Mouse (Mus musculus) kidney, adult 2 months (tissue): ENCODE data around the gene Erc2. TPM values are rescaled to one million over a fixed set of nuclear protein-coding genes. Genes with fewer than 3 reads are reported as not detected.

Experiments used
- DNase-seq: peaks from one replicate; pipeline ENCODE4 v3.0.0; 2021
- H3K27ac ChIP-seq: fragments of 200-500 bp; 2 replicates; pipeline ENCODE4 v1.5.1; 2012; ENCODE audit warnings: low read depth, low read length, control low read depth, inconsistent platforms; ENCODE audit not compliant: insufficient read depth
- H3K27me3 ChIP-seq: fragments of 200-500 bp; replicated peaks from 2 replicates; pipeline ENCODE4 v1.6.1; 2012; ENCODE audit warnings: mild to moderate bottlenecking, moderate library complexity, low read length, inconsistent platforms; ENCODE audit not compliant: control insufficient read depth, insufficient read depth
- H3K36me3 ChIP-seq: fragments of 200-500 bp; 2 replicates; pipeline ENCODE4 v1.6.1; 2012; ENCODE audit warnings: mild to moderate bottlenecking, moderate library complexity, low read length, inconsistent platforms; ENCODE audit not compliant: control insufficient read depth, insufficient read depth
- H3K4me1 ChIP-seq: fragments of 200-500 bp; 2 replicates; pipeline ENCODE4 v1.6.1; 2011; ENCODE audit warnings: low read length; ENCODE audit not compliant: control insufficient read depth, insufficient read depth
- H3K4me3 ChIP-seq: fragments of 200-500 bp; 2 replicates; pipeline ENCODE4 v1.5.1; 2011; ENCODE audit warnings: mild to moderate bottlenecking, low read depth, low read length, control low read depth; ENCODE audit not compliant: insufficient read depth
- CTCF ChIP-seq: fragments of 200-500 bp; conservative IDR thresholded peaks from 2 replicates; pipeline ENCODE4 v1.5.1; 2011; ENCODE audit warnings: low read depth, mild to moderate bottlenecking, control low read depth, low read length, moderate library complexity, mixed read lengths; ENCODE audit not compliant: insufficient read depth, insufficient read length
- POLR2A ChIP-seq: fragments of 200-500 bp; IDR thresholded peaks from one replicate; pipeline ENCODE4 v1.6.1; 2011; ENCODE audit warnings: low read depth, low read length, control low read depth
- WGBS: fragments of 180-500 bp; shearing (Covaris S2); methylation state at CpG from one replicate; pipeline ENCODE4 v1.1.7; 2018; 5-methylcytosine and 5-hydroxymethylcytosine counted together
- polyA plus RNA-seq: library from polyadenylated mRNA; depleted of rRNA; stranded (reverse); fragments of >200 nt; gene quantifications from 2 replicates; pipeline ENCODE4 v1.2.3, GENCODE M21; 2012

Gene Erc2
- polyA plus RNA-seq, 1 experiment: 6.9 TPM

DNA sequence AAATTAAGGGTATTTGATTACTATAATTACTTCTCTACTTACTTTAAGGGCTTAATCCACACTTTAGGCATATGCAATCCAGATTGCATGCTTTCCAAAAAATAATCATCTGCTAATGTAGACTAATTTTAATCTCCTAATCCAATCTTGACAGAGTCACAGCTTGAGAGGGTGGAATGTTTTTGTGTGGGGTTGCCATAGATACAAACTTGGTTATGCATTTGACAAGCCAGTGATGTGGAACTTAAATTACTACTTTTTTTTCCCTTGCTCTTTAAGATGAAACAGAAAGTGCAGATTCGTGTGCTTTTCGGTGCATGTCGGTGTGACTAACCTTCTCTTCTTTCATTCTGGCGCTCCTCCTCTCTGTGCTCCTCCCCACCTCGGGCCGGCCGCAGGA lies 694.6 kb downstream of the Erc2 start:
- 35% methylated on average over 7 of the region's 7 CpGs for WGBS
- Histone ChIP-seq H3K36me3 (no peaks in the 10 kb centered on the region), H3K27me3 (no peaks in the 10 kb centered on the region), H3K4me1 (no peaks in the 10 kb centered on the region), H3K4me3 (no peak overlapping the region), H3K27ac (no peak overlapping the region)
- no peak for TF ChIP-seq CTCF
- TF ChIP-seq POLR2A: no peak
- DNase-seq: no peak

DNA sequence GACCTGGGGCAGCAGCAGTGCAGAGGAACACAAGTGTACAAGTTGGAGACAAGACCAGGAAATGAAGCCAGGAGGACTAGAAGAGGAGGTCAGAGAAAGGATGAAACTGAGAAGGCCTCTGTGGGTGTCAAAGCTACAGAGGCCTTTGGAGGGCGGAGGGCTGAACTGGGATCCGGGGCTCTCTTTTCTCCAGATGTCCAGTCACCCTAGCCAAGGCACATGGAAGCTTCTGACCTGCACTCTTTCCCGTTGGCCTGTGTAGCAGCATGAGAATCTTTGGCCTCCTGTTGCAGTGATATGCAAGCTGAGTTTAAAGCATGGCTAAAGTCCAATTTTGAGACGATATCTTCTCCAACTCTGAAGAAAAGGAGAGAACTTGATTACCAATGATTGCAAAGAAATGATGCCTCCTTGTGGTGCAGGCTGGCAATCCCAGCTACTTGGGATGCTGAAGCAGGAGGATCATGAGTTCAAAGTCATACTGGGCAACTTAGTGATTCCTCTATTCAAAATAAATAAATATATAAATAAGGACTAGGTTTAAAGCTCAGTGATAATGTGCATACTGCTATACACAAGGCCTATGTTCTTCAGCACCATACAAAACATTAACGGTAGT lies 699.8 kb downstream of the Erc2 start:
- DNase-seq: no peak
- TF ChIP-seq POLR2A: no peak
- TF ChIP-seq CTCF: no peak
- Histone ChIP-seq H3K36me3 (no peaks in the 10 kb centered on the region), H3K27ac (no peak overlapping the region), H3K4me1 (no peaks in the 10 kb centered on the region; the same call in 1 of the 2 replicates), H3K27me3 (no peaks in the 10 kb centered on the region), H3K4me3 (no peak overlapping the region)
- WGBS: 69% methylated on average over 5 of the region's 5 CpGs

DNA sequence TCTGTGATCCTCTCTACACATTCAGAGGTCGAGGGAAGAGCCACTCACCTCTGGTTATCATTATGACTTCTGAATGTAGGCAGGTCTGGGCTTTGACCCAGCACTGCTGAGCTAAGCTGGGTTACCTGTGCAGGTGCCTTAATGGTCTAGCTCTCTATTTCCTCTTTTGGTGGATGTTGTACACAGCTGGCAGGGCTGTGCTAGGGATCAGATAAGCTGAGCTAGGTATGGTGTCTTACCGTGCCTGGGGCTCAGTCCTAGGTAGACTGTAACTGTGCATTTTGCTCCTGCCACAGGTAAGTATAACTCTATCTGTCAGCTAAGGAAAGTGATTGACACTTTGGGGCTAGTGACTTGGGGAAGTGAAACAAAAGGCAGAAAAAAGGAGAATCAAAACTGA lies 701.0 kb downstream of the Erc2 start:
- no peak for TF ChIP-seq CTCF
- TF ChIP-seq POLR2A: no peak
- WGBS: 68% methylated on average over 2 of the region's 2 CpGs
- Histone ChIP-seq H3K27ac (no peak overlapping the region), H3K27me3 (no peaks in the 10 kb centered on the region), H3K4me1 (no peaks in the 10 kb centered on the region; the same call in 1 of the 2 replicates), H3K36me3 (no peaks in the 10 kb centered on the region), H3K4me3 (no peak overlapping the region)
- no peak for DNase-seq

DNA sequence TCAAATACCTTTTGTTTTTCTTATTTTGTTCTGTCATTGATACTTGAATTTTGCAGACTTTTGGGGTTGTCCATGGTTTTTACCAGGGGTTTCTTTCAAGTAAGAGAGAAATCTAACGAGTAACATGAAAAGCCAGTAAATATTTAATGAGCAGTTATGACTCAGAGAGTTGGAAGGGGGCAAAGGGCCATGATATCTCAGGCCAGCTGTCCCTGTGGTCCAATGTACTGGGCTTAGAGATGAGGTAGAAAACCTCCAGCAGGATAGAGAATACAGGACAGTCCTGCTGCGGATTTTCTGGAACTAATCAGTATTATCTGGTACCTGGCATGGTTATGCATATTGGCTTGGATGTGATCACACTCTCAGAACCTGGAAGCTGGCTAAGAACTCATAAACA lies 701.5 kb downstream of the Erc2 start:
- Histone ChIP-seq H3K27me3 (no peaks in the 10 kb centered on the region), H3K4me1 (no peaks in the 10 kb centered on the region; the same call in 1 of the 2 replicates), H3K36me3 (no peaks in the 10 kb centered on the region), H3K27ac (no peak overlapping the region), H3K4me3 (no peak overlapping the region)
- WGBS: 48% methylated on average over 2 of the region's 2 CpGs
- TF ChIP-seq POLR2A (no peak), CTCF (no peak)
- DNase-seq: peak; percentile 53

DNA sequence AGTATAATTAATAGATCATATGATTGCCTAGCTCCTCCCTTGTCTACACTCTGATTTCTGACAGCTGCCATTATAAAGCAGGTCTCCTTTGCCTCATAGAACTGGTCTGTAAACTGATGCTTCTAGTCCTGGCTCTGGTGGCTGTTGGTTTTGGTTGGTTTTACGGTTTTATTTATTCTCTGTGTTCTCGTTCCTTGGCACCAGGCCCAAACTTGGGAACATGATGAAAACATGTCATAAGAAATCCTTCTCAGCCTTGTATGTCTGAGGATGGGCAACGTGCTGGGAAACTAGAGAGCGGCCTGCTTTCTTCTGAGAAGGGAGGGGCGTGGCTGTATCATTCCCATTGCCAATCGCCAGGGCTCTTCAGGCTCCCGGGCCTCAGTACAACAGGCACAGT lies 704.2 kb downstream of the Erc2 start:
- Histone ChIP-seq H3K27ac (no peak overlapping the region), H3K27me3 (no peaks in the 10 kb centered on the region), H3K36me3 (no peaks in the 10 kb centered on the region), H3K4me1 (no peaks in the 10 kb centered on the region; the same call in 1 of the 2 replicates), H3K4me3 (no peak overlapping the region)
- 81% methylated on average over 7 of the region's 7 CpGs for WGBS
- no peak for DNase-seq
- TF ChIP-seq CTCF: no peak
- TF ChIP-seq POLR2A: no peak

DNA sequence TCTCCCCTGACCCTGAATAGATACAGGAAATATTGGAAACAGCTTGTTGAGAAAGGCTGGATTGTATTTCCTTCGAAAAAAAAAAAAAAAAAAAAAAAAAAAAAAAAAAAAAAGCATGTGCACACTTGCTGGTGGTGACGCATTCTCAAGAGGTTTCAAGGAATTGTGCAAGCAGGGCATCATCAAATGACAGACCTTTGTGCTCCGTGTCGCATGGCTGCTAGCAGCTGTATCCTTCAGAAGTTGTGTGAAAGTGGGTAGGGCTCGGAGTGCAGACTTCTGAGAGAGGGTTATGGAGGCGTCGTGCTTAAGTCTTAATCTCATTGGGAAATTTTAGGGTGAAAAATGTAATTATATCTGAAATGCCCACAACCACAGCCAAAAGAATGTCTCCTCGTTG lies 706.3 kb downstream of the Erc2 start:
- no peaks in the 10 kb centered on the region for H3K27me3 ChIP-seq
- 65% methylated on average over 8 of the region's 8 CpGs for WGBS
- no peak for DNase-seq
- no peak overlapping the region for H3K27ac ChIP-seq
- H3K4me3 ChIP-seq: no peak overlapping the region
- TF ChIP-seq CTCF: no peak
- no peak for TF ChIP-seq POLR2A
- H3K36me3 ChIP-seq: no peaks in the 10 kb centered on the region
- no peaks in the 10 kb centered on the region; the same call in 1 of the 2 replicates for H3K4me1 ChIP-seq

DNA sequence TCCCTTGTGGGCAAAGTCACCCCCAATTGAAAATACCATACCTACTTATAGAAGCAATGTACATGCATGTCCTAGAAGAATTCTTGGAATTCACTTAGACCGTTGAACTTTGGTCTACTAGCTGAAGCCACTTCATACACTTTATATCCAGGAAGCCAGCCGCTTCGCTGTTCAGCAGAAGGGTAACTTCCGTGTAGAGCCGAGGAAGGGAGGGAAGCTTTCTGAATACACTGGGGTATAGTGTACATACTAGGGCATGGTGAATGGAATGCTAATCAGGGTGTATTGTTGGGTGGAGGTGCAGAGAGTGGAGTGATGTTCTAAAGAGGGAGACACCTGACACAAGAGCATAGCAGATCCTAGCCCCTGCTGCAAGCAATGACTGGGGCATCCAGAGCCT lies 708.9 kb downstream of the Erc2 start:
- no peak for DNase-seq
- 74% methylated on average over 5 of the region's 5 CpGs for WGBS
- Histone ChIP-seq H3K27ac (no peak overlapping the region), H3K4me1 (no peaks in the 10 kb centered on the region), H3K4me3 (no peak overlapping the region), H3K27me3 (no peaks in the 10 kb centered on the region), H3K36me3 (no peaks in the 10 kb centered on the region)
- TF ChIP-seq CTCF: no peak
- TF ChIP-seq POLR2A: no peak
